Mouse (Mus musculus) midbrain, embryonic 16.5 days (tissue): ENCODE results near the gene Zfp280c. TPM values are rescaled to one million over a fixed set of nuclear protein-coding genes. Genes with fewer than 3 reads are reported as not detected.
A peak's percentile ranks its signal among the peaks of the same experiment; 100 is the strongest.

ENCODE experiments used
- ATAC-seq: fragments of 200-750 bp; cut with Nextera tagmentation; 2 replicates; pipeline ENCODE4 v1.8.0; 2017; ENCODE audit warnings: moderate TSS enrichment
- H3K27ac ChIP-seq: fragments of 300-500 bp; sonication (generic); 2 replicates; pipeline ENCODE4 v1.5.1; 2014; ENCODE audit warnings: mild to moderate bottlenecking, low read length, mixed read lengths
- H3K27me3 ChIP-seq: fragments of 300-500 bp; sonication (generic); 2 replicates; pipeline ENCODE4 v1.6.1; 2014; ENCODE audit warnings: low read depth, low read length, mixed read lengths; ENCODE audit not compliant: control insufficient read depth, insufficient read depth
- H3K36me3 ChIP-seq: fragments of 300-500 bp; sonication (generic); 2 replicates; pipeline ENCODE4 v1.6.1; 2014; ENCODE audit warnings: mild to moderate bottlenecking, low read length, moderate library complexity, mixed read lengths; ENCODE audit not compliant: control insufficient read depth, insufficient read depth
- H3K4me1 ChIP-seq: fragments of 300-500 bp; sonication (generic); 2 replicates; pipeline ENCODE4 v1.6.1; 2014; ENCODE audit warnings: mild to moderate bottlenecking, low read length, mixed read lengths; ENCODE audit not compliant: control insufficient read depth, insufficient read depth
- H3K4me2 ChIP-seq: fragments of 300-500 bp; sonication (generic); 2 replicates; pipeline ENCODE4 v1.6.1; 2014; ENCODE audit warnings: mild to moderate bottlenecking, low read length, mixed read lengths
- H3K4me3 ChIP-seq: fragments of 300-500 bp; sonication (generic); 2 replicates; pipeline ENCODE4 v1.5.1; 2014; ENCODE audit warnings: low read depth, mild to moderate bottlenecking, low read length, moderate library complexity, mixed read lengths
- H3K9ac ChIP-seq: fragments of 300-500 bp; sonication (generic); 2 replicates; pipeline ENCODE4 v1.6.1; 2014; ENCODE audit warnings: low read depth, low read length, mixed read lengths
- H3K9me3 ChIP-seq: fragments of 300-500 bp; sonication (generic); replicated peaks from 2 replicates; pipeline ENCODE4 v1.6.1; 2014; ENCODE audit warnings: mild to moderate bottlenecking, low read length, mixed read lengths; ENCODE audit not compliant: control insufficient read depth, poor library complexity, severe bottlenecking
- WGBS: fragments of 180-500 bp; shearing (Covaris S2); extraction: QIAGEN DNeasy Blood & Tissue Kit; methylation state at CpG from one replicate; pipeline ENCODE4 v1.1.7; 2014; 5-methylcytosine and 5-hydroxymethylcytosine counted together
- polyA plus RNA-seq: library from polyadenylated mRNA; unstranded; fragments of >200 nt; fragmentation: Nextera tagmentation; extraction: Ambion mirVana; gene quantifications from 2 replicates; pipeline ENCODE4 v1.2.1, GENCODE M21; 2015

Zfp280c gene
- polyA plus RNA-seq, 1 experiment from 2014 or later = 10.1 TPM

GRCm38 (mm10) chrX:48583332-48583731 is 11.0 kb downstream of the Zfp280c start:
- H3K4me1 ChIP-seq = no peaks in the 10 kb centered on the region
- no peak overlapping the region for H3K4me2 ChIP-seq
- H3K27me3 ChIP-seq = no peaks in the 10 kb centered on the region
- ATAC-seq = no peak
- H3K27ac ChIP-seq = no peak overlapping the region
- no peak overlapping the region for H3K9ac ChIP-seq
- no peaks in the 10 kb centered on the region for H3K36me3 ChIP-seq
- H3K9me3 ChIP-seq = no peaks in the 10 kb centered on the region
- no peak overlapping the region for H3K4me3 ChIP-seq

GRCm38 (mm10) chrX:48532175-48532574 is 62.1 kb downstream of the Zfp280c start:
- Histone ChIP-seq H3K27ac (no peak overlapping the region), H3K36me3 (no peaks in the 10 kb centered on the region), H3K27me3 (no peaks in the 10 kb centered on the region), H3K9ac (no peak overlapping the region), H3K4me1 (no peaks in the 10 kb centered on the region), H3K4me3 (no peak overlapping the region), H3K4me2 (no peak overlapping the region), H3K9me3 (no peaks in the 10 kb centered on the region)
- ATAC-seq = 0 out of 2 replicates have a peak, but pooled peaks have one; percentile 25
- 32% methylated on average over 3 of the region's 3 CpGs for WGBS

DNA sequence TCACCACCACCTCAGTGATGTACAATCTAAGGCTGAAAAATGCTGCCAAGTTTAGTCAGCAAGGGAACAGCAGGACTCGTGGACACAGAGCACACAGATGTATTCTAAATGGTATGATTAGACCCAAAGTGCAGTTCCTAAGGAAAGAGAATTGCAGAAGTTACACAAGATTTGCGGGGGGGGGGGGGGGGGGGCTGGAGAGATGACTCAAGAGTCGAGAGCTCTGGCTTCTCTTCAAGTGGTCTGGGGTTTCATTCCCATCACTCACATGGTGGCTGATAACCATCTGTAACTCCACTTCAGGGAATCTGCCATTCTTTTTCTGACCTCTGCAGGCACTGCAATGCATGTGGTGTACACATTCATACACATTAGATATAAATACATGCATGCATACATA is 67.9 kb downstream of the Zfp280c start:
- Histone ChIP-seq H3K4me1 (peaks cover 21% of the 10 kb centered on the region), H3K27ac (no peak overlapping the region), H3K9me3 (no peaks in the 10 kb centered on the region), H3K36me3 (no peaks in the 10 kb centered on the region), H3K9ac (no peak overlapping the region), H3K4me2 (no peak overlapping the region), H3K27me3 (no peaks in the 10 kb centered on the region), H3K4me3 (no peak overlapping the region)
- no peak for ATAC-seq
- 77% methylated on average over 3 of the region's 3 CpGs for WGBS

- no peaks in the 10 kb centered on the region for H3K9me3 ChIP-seq
- no peaks in the 10 kb centered on the region for H3K27me3 ChIP-seq
- H3K9ac ChIP-seq = no peak overlapping the region
- H3K4me2 ChIP-seq = no peak overlapping the region
- no peaks in the 10 kb centered on the region for H3K36me3 ChIP-seq
- ATAC-seq = no peak
- no peak overlapping the region for H3K4me3 ChIP-seq
- H3K4me1 ChIP-seq = peaks cover 23% of the 10 kb centered on the region
- H3K27ac ChIP-seq = no peak overlapping the region
- WGBS = 78% methylated on average over 8 of the region's 8 CpGs
Measured at GRCm38 (mm10) chrX:48525866-48526265, 68.4 kb downstream of the Zfp280c start.

GRCm38 (mm10) chrX:48525332-48525731 is 69.0 kb downstream of the Zfp280c start:
- Histone ChIP-seq H3K4me1 (peaks cover 23% of the 10 kb centered on the region), H3K27ac (no peak overlapping the region), H3K9me3 (no peaks in the 10 kb centered on the region), H3K36me3 (no peaks in the 10 kb centered on the region), H3K27me3 (no peaks in the 10 kb centered on the region), H3K9ac (no peak overlapping the region), H3K4me3 (no peak overlapping the region), H3K4me2 (no peak overlapping the region)
- 56% methylated on average over 1 of the region's 1 CpGs for WGBS
- no peak for ATAC-seq

DNA sequence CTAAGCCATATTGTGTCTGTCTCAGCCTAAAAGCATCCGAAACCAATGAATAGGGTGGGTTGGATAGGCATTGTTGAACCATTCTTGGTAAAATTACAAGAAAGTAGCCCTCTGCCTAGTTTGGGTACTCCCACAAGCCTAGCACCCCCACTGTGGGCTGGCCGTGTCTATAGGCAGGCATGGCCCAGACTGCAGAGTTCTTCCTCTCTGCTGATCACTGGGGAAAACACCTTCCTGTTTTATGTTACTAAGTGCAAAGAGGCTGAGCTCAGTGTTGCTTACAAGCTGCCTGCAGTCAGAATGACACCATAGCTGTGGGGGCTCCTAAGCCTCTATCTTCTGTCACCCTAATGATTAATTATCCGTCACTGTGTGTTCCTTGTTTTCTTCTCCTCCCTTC is 70.8 kb downstream of the Zfp280c start:
- Histone ChIP-seq H3K4me2 (peak overlapping the region; percentile 61), H3K9ac (no peak overlapping the region), H3K4me1 (peaks cover 23% of the 10 kb centered on the region), H3K9me3 (no peaks in the 10 kb centered on the region), H3K4me3 (peak overlapping the region; percentile 11), H3K27me3 (no peaks in the 10 kb centered on the region), H3K36me3 (no peaks in the 10 kb centered on the region), H3K27ac (no peak overlapping the region)
- no peak for ATAC-seq
- WGBS = 52% methylated on average over 3 of the region's 3 CpGs

DNA sequence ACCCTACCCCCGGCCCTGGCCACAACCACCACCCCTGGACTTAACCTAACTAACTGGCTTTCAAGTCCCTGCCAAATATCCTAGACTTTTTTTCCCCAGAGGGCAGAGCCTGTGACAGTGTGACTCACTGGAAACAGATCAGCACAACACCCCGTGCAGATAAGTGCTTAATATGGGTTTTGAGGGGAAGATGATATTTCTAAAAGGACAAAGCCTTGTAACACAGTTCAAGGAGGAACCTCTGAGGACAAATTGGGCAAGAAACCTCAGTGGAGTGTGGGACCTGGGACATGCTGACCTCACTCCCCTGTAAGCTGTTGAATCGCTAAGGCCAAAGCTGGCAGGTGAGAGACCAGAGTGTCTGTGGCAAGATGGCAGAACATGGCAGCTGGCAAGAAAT is 72.7 kb downstream of the Zfp280c start:
- H3K4me1 ChIP-seq = peaks cover 23% of the 10 kb centered on the region
- H3K27me3 ChIP-seq = no peaks in the 10 kb centered on the region
- 0 out of 2 replicates have a peak overlapping the region, but pooled peaks have one; percentile 10 for H3K9ac ChIP-seq
- H3K4me2 ChIP-seq = peak overlapping the region; percentile 61
- H3K9me3 ChIP-seq = no peaks in the 10 kb centered on the region
- H3K4me3 ChIP-seq = peak overlapping the region; percentile 53
- ATAC-seq = no peak
- no peaks in the 10 kb centered on the region for H3K36me3 ChIP-seq
- 52% methylated on average over 3 of the region's 3 CpGs for WGBS
- no peak overlapping the region for H3K27ac ChIP-seq

DNA sequence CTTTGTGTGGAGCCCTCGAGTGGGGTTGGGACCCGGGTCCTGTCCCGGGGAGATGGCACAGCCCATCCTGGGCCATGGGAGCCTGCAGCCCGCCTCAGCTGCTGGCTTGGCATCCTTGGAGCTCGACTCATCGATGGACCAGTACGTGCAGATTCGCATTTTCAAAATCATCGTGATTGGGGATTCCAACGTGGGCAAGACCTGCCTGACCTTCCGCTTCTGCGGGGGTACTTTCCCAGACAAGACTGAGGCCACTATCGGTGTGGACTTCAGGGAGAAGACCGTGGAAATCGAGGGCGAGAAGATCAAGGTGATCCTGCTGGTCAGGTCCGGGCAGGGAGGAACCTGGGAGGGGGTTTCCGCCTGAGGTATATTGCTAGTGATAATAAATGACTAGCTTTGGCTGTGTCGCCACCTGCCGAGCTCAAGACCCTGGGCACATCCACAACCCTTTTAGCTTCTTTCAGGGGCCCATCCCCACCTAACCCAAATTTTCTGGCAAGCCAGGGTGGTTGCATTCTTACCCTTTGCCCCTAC is 74.7 kb downstream of the Zfp280c start:
- no peaks in the 10 kb centered on the region for H3K9me3 ChIP-seq
- H3K9ac ChIP-seq = peak overlapping the region; percentile 79
- H3K4me2 ChIP-seq = peak overlapping the region; percentile 61
- no peaks in the 10 kb centered on the region for H3K36me3 ChIP-seq
- peak overlapping the region; percentile 90 for H3K27ac ChIP-seq
- H3K27me3 ChIP-seq = no peaks in the 10 kb centered on the region
- H3K4me3 ChIP-seq = peak overlapping the region; percentile 53
- ATAC-seq = no peak
- 23% methylated on average over 20 of the region's 20 CpGs for WGBS
- H3K4me1 ChIP-seq = peaks cover 23% of the 10 kb centered on the region

GRCm38 (mm10) chrX:48518808-48519548 is 75.3 kb downstream of the Zfp280c start, which contains the start of gene Rab33a:
Rab33a (plus strand) TSS chrX:48519285.
- Histone ChIP-seq H3K27ac (peak within 1 kb of the TSS; percentile 90), H3K36me3 (no peaks in the 10 kb centered on the region), H3K9me3 (no peaks in the 10 kb centered on the region), H3K4me3 (peak within 1 kb of the TSS; percentile 53), H3K4me1 (peaks cover 23% of the 10 kb centered on the region), H3K27me3 (no peaks in the 10 kb centered on the region), H3K4me2 (peak within 1 kb of the TSS; percentile 61), H3K9ac (peak within 1 kb of the TSS; percentile 79)
- peak; percentile 80 for ATAC-seq
- WGBS = 31% methylated on average over 30 of the region's 33 CpGs
